31 mouse cellular contexts compared by ENCODE assay signal in genomic region chr1:162142285-162142684, GRCm38 (mm10).
DNase-seq lines count a peak whose midpoint lies in the region; ATAC-seq and TF ChIP-seq lines count a peak whose summit lies in the region.
"Had no signal": no experiment of that assay in that cellular context is flagged by ENCODE, and none has a peak within 500 bp of the region (broad histone marks: within the 10 kb centered on the region; RNA-seq: fewer than 3 reads in every experiment).

No protein-coding gene starts in this region.

- peak; percentile 41; the same call in 1 of the 2 replicates for ATAC-seq in forebrain, embryonic 13.5 days
- no peak for ATAC-seq in forebrain, embryonic 12.5 days (ENCODE audit: low FRiP score)
- no peak for ATAC-seq in midbrain, embryonic 11.5 days (ENCODE audit: low FRiP score)
- no peak for ATAC-seq in midbrain, embryonic 13.5 days
- no peak for ATAC-seq in midbrain, postnatal 0 days (ENCODE audit: low FRiP score)
- ATAC-seq: intestine, postnatal 0 days; Patski had no signal

- TF ChIP-seq CTCF in midbrain, postnatal 0 days (IDR thresholded peaks at IDR 0.05): no peak

- DNase-seq in midbrain, embryonic 11.5 days (ENCODE audit: low spot score, missing footprints): peak; percentile 12
- peak; percentile 18 to 38 for DNase-seq in layer of hippocampus, adult 8-10 months (ENCODE audit: low spot score in 2 of 2)
- DNase-seq in limb, embryonic 10.5 days (ENCODE audit: low spot score): no peak
- no peak for DNase-seq in left cerebral cortex, postnatal 36 days (ENCODE audit: low spot score in 2 of 2)
- DNase-seq in midbrain, postnatal 0 days (ENCODE audit: low spot score): no peak
- DNase-seq: adrenal gland, postnatal 10 days; cerebellum, adult 18-20 months; cerebellum, postnatal 10 days; gastrocnemius, adult 2 months; gastrocnemius, postnatal 36 days; heart, adult 2 months; heart, postnatal 4 days; kidney, adult 9 months; kidney, postnatal 10 days; lung, postnatal 36 days; right cerebral cortex, postnatal 25 days; thymus, adult 18-20 months; thymus, postnatal 25 days had no signal

- H3K4me3 ChIP-seq in forebrain, embryonic 13.5 days: no peak overlapping the region
- H3K4me3 ChIP-seq in forebrain, embryonic 12.5 days (replicated peaks): no peak overlapping the region
- no peak overlapping the region for H3K4me3 ChIP-seq in midbrain, embryonic 11.5 days (ENCODE audit: low read depth, low read length)
- H3K4me3 ChIP-seq in midbrain, embryonic 13.5 days (replicated peaks): no peak overlapping the region
- no peak overlapping the region for H3K4me3 ChIP-seq in limb, embryonic 10.5 days
- no peak overlapping the region for H3K4me3 ChIP-seq in midbrain, postnatal 0 days (ENCODE audit: low read depth, low read length)
- H3K4me3 ChIP-seq: embryonic facial prominence, embryonic 15.5 days; gastrocnemius, adult 2 months; heart, adult 2 months; heart, embryonic 12.5 days; hindbrain, embryonic 13.5 days; limb, embryonic 12.5 days; midbrain, embryonic 12.5 days; neural tube, embryonic 15.5 days had no signal

- H3K4me1 ChIP-seq in forebrain, embryonic 13.5 days: no peaks in the 10 kb centered on the region
- H3K4me1 ChIP-seq in forebrain, embryonic 12.5 days: no peaks in the 10 kb centered on the region
- H3K4me1 ChIP-seq in midbrain, embryonic 11.5 days (ENCODE audit: control insufficient read depth, insufficient read depth, low read length): no peaks in the 10 kb centered on the region
- H3K4me1 ChIP-seq in midbrain, embryonic 13.5 days (replicated peaks): peaks cover 3% of the 10 kb centered on the region
- peaks cover 23% of the 10 kb centered on the region for H3K4me1 ChIP-seq in limb, embryonic 10.5 days
- no peaks in the 10 kb centered on the region for H3K4me1 ChIP-seq in midbrain, postnatal 0 days (ENCODE audit: insufficient read depth, low read length)
- H3K4me1 ChIP-seq: hindbrain, embryonic 13.5 days; neural tube, embryonic 15.5 days had no signal

- H3K27me3 ChIP-seq in forebrain, embryonic 13.5 days: no peaks in the 10 kb centered on the region
- H3K27me3 ChIP-seq in forebrain, embryonic 12.5 days: no peaks in the 10 kb centered on the region
- H3K27me3 ChIP-seq in midbrain, embryonic 11.5 days (ENCODE audit: control insufficient read depth, insufficient read depth, low read length): no peaks in the 10 kb centered on the region
- no peaks in the 10 kb centered on the region for H3K27me3 ChIP-seq in midbrain, embryonic 13.5 days
- no peaks in the 10 kb centered on the region for H3K27me3 ChIP-seq in limb, embryonic 10.5 days (ENCODE audit: low read depth, poor library complexity, severe bottlenecking)
- H3K27me3 ChIP-seq in midbrain, postnatal 0 days (ENCODE audit: insufficient read depth, low read length): no peaks in the 10 kb centered on the region
- H3K27me3 ChIP-seq: embryonic facial prominence, embryonic 15.5 days; heart, embryonic 12.5 days; hindbrain, embryonic 13.5 days; limb, embryonic 12.5 days; midbrain, embryonic 12.5 days; neural tube, embryonic 15.5 days; Patski had no signal

- H3K4me2 ChIP-seq in forebrain, embryonic 13.5 days: no peak overlapping the region
- H3K4me2 ChIP-seq in forebrain, embryonic 12.5 days: no peak overlapping the region
- no peak overlapping the region for H3K4me2 ChIP-seq in midbrain, embryonic 11.5 days
- no peak overlapping the region for H3K4me2 ChIP-seq in midbrain, embryonic 13.5 days (replicated peaks)
- no peak overlapping the region for H3K4me2 ChIP-seq in midbrain, postnatal 0 days (ENCODE audit: low read depth, low read length, poor library complexity, severe bottlenecking)
- H3K4me2 ChIP-seq: embryonic facial prominence, embryonic 15.5 days; heart, embryonic 12.5 days; hindbrain, embryonic 13.5 days; limb, embryonic 12.5 days; liver, embryonic 11.5 days; midbrain, embryonic 12.5 days; neural tube, embryonic 15.5 days had no signal

- H3K9me3 ChIP-seq in forebrain, embryonic 13.5 days (replicated peaks): no peaks in the 10 kb centered on the region
- no peaks in the 10 kb centered on the region for H3K9me3 ChIP-seq in forebrain, embryonic 12.5 days
- H3K9me3 ChIP-seq in midbrain, embryonic 11.5 days (ENCODE audit: control insufficient read depth, low read length): no peaks in the 10 kb centered on the region
- no peaks in the 10 kb centered on the region for H3K9me3 ChIP-seq in midbrain, embryonic 13.5 days
- H3K9me3 ChIP-seq in limb, embryonic 10.5 days (replicated peaks): no peaks in the 10 kb centered on the region
- H3K9me3 ChIP-seq in midbrain, postnatal 0 days (ENCODE audit: low read length): no peaks in the 10 kb centered on the region
- H3K9me3 ChIP-seq: embryonic facial prominence, embryonic 15.5 days; G1E; heart, embryonic 12.5 days; hindbrain, embryonic 13.5 days; limb, embryonic 12.5 days; midbrain, embryonic 12.5 days; neural tube, embryonic 15.5 days had no signal

- intact Hi-C loops in left cerebral cortex, postnatal 36 days (cut with DNase I): no loop called here

- H3K36me3 ChIP-seq in forebrain, embryonic 13.5 days (ENCODE audit: poor library complexity, severe bottlenecking): no peaks in the 10 kb centered on the region
- H3K36me3 ChIP-seq in forebrain, embryonic 12.5 days (replicated peaks): no peaks in the 10 kb centered on the region
- no peaks in the 10 kb centered on the region for H3K36me3 ChIP-seq in midbrain, embryonic 11.5 days (ENCODE audit: control insufficient read depth, insufficient read depth, low read length)
- no peaks in the 10 kb centered on the region for H3K36me3 ChIP-seq in midbrain, embryonic 13.5 days
- H3K36me3 ChIP-seq in limb, embryonic 10.5 days: no peaks in the 10 kb centered on the region
- no peaks in the 10 kb centered on the region for H3K36me3 ChIP-seq in midbrain, postnatal 0 days (ENCODE audit: insufficient read depth, low read length)
- H3K36me3 ChIP-seq: embryonic facial prominence, embryonic 15.5 days; G1E; heart, embryonic 12.5 days; hindbrain, embryonic 13.5 days; limb, embryonic 12.5 days; midbrain, embryonic 12.5 days; neural tube, embryonic 15.5 days had no signal

- WGBS in forebrain, embryonic 13.5 days: 77% methylated on average over 7 of the region's 7 CpGs
- WGBS in forebrain, embryonic 12.5 days: 83% methylated on average over 7 of the region's 7 CpGs
- 88% methylated on average over 7 of the region's 7 CpGs for WGBS in midbrain, embryonic 11.5 days
- 88% methylated on average over 7 of the region's 7 CpGs for WGBS in midbrain, embryonic 13.5 days
- WGBS in limb, embryonic 10.5 days: 92% methylated on average over 7 of the region's 7 CpGs
- WGBS in midbrain, postnatal 0 days: 89% methylated on average over 7 of the region's 7 CpGs

- H3K9ac ChIP-seq in forebrain, embryonic 13.5 days: no peak overlapping the region
- no peak overlapping the region for H3K9ac ChIP-seq in forebrain, embryonic 12.5 days
- no peak overlapping the region for H3K9ac ChIP-seq in midbrain, embryonic 11.5 days (ENCODE audit: low read length)
- no peak overlapping the region for H3K9ac ChIP-seq in midbrain, embryonic 13.5 days (replicated peaks)
- no peak overlapping the region for H3K9ac ChIP-seq in midbrain, postnatal 0 days (replicated peaks; ENCODE audit: low read length, poor library complexity, severe bottlenecking)
- H3K9ac ChIP-seq: embryonic facial prominence, embryonic 15.5 days; heart, embryonic 12.5 days; hindbrain, embryonic 13.5 days; limb, embryonic 12.5 days; midbrain, embryonic 12.5 days; neural tube, embryonic 15.5 days had no signal

- H3K27ac ChIP-seq in forebrain, embryonic 13.5 days: no peak overlapping the region
- no peak overlapping the region for H3K27ac ChIP-seq in forebrain, embryonic 12.5 days
- H3K27ac ChIP-seq in midbrain, embryonic 11.5 days (ENCODE audit: low read depth, low read length): no peak overlapping the region
- no peak overlapping the region for H3K27ac ChIP-seq in midbrain, embryonic 13.5 days
- peak overlapping the region; percentile 6; the same call in 1 of the 2 replicates for H3K27ac ChIP-seq in limb, embryonic 10.5 days
- H3K27ac ChIP-seq in midbrain, postnatal 0 days (ENCODE audit: low read depth, low read length): no peak overlapping the region
- H3K27ac ChIP-seq: gastrocnemius, adult 2 months; heart, adult 2 months; hindbrain, embryonic 13.5 days; midbrain, embryonic 12.5 days; neural tube, embryonic 15.5 days had no signal

Comparison
In these comparisons a context has a peak if more than half of its experiments do, and no peak if none do; other contexts are left out.
1. DNase-seq: peak in midbrain, embryonic 11.5 days (single experiment) and layer of hippocampus, adult 8-10 months (2 of 2); none in limb, embryonic 10.5 days (single experiment), left cerebral cortex, postnatal 36 days (0 of 2) and midbrain, postnatal 0 days (single experiment).